Mouse (Mus musculus): ENCODE data around the gene Ern1. TPM values are rescaled to one million over a fixed set of nuclear protein-coding genes. Genes with fewer than 3 reads are reported as not detected.

Gene Ern1
- polyA plus RNA-seq, 1 experiment from 2014 or later = 3.9 TPM

- peaks cover 39% of the 10 kb centered on the region for H3K4me1 ChIP-seq
- H3K27me3 ChIP-seq (replicated peaks) = no peaks in the 10 kb centered on the region
- no peak for ATAC-seq (ENCODE audit: extremely low read depth, insufficient number of reproducible peaks, low FRiP score, low TSS enrichment)
- 58% methylated on average over 6 of the region's 6 CpGs for WGBS
- H3K27ac ChIP-seq (replicated peaks) = peak overlapping the region; percentile 29
- no peak overlapping the region for H3K9ac ChIP-seq
- no peaks in the 10 kb centered on the region for H3K36me3 ChIP-seq
- 0 out of 2 replicates have a peak overlapping the region, but pooled peaks have one; percentile 1 for H3K4me2 ChIP-seq
- no peak overlapping the region for H3K4me3 ChIP-seq
- no peaks in the 10 kb centered on the region for H3K9me3 ChIP-seq
These were observed 100.6 kb downstream of the Ern1 start for GRCm38 (mm10) chr11:106387020-106387419.

GRCm38 (mm10) chr11:106386409-106386808 lies 101.2 kb downstream of the Ern1 start:
- Histone ChIP-seq H3K9ac (no peak overlapping the region), H3K27ac (replicated peaks) (no peak overlapping the region), H3K9me3 (no peaks in the 10 kb centered on the region), H3K36me3 (no peaks in the 10 kb centered on the region), H3K4me3 (no peak overlapping the region), H3K27me3 (replicated peaks) (no peaks in the 10 kb centered on the region), H3K4me1 (peaks cover 39% of the 10 kb centered on the region), H3K4me2 (no peak overlapping the region)
- 70% methylated on average over 3 of the region's 3 CpGs for WGBS
- no peak for ATAC-seq (ENCODE audit: extremely low read depth, insufficient number of reproducible peaks, low FRiP score, low TSS enrichment)

- no peak overlapping the region for H3K9ac ChIP-seq
- H3K4me1 ChIP-seq = peaks cover 25% of the 10 kb centered on the region
- no peaks in the 10 kb centered on the region for H3K36me3 ChIP-seq
- no peaks in the 10 kb centered on the region for H3K9me3 ChIP-seq
- H3K4me2 ChIP-seq = peak overlapping the region; percentile 14; the same call in 1 of the 2 replicates
- H3K4me3 ChIP-seq = no peak overlapping the region
- no peaks in the 10 kb centered on the region for H3K27me3 ChIP-seq (replicated peaks)
- ATAC-seq (ENCODE audit: extremely low read depth, insufficient number of reproducible peaks, low FRiP score, low TSS enrichment) = no peak
- H3K27ac ChIP-seq (replicated peaks) = peak overlapping the region; percentile 90
- WGBS = 58% methylated on average over 6 of the region's 6 CpGs
These were observed 104.4 kb downstream of the Ern1 start for GRCm38 (mm10) chr11:106383051-106383790.

GRCm38 (mm10) chr11:106382424-106382823 lies 105.2 kb downstream of the Ern1 start:
- H3K27ac ChIP-seq (replicated peaks) = peak overlapping the region; percentile 90
- H3K9me3 ChIP-seq = no peaks in the 10 kb centered on the region
- no peaks in the 10 kb centered on the region for H3K36me3 ChIP-seq
- peaks cover 22% of the 10 kb centered on the region for H3K4me1 ChIP-seq
- H3K4me3 ChIP-seq = peak overlapping the region; percentile 44
- no peaks in the 10 kb centered on the region for H3K27me3 ChIP-seq (replicated peaks)
- no peak for ATAC-seq (ENCODE audit: extremely low read depth, insufficient number of reproducible peaks, low FRiP score, low TSS enrichment)
- peak overlapping the region; percentile 74 for H3K9ac ChIP-seq
- H3K4me2 ChIP-seq = peak overlapping the region; percentile 62
- 40% methylated on average over 5 of the region's 5 CpGs for WGBS

- peak overlapping the region; percentile 44 for H3K4me3 ChIP-seq
- no peaks in the 10 kb centered on the region for H3K36me3 ChIP-seq
- peak overlapping the region; percentile 74 for H3K9ac ChIP-seq
- H3K27me3 ChIP-seq (replicated peaks) = no peaks in the 10 kb centered on the region
- ATAC-seq (ENCODE audit: extremely low read depth, insufficient number of reproducible peaks, low FRiP score, low TSS enrichment) = no peak
- peaks cover 18% of the 10 kb centered on the region for H3K4me1 ChIP-seq
- peak overlapping the region; percentile 90 for H3K27ac ChIP-seq (replicated peaks)
- 55% methylated on average over 7 of the region's 7 CpGs for WGBS
- H3K9me3 ChIP-seq = no peaks in the 10 kb centered on the region
- H3K4me2 ChIP-seq = peak overlapping the region; percentile 62
These were observed 105.8 kb downstream of the Ern1 start for GRCm38 (mm10) chr11:106381883-106382282.

GRCm38 (mm10) chr11:106381011-106381410 lies 106.6 kb downstream of the Ern1 start:
- H3K4me2 ChIP-seq = peak overlapping the region; percentile 62
- H3K9me3 ChIP-seq = no peaks in the 10 kb centered on the region
- H3K4me1 ChIP-seq = peaks cover 18% of the 10 kb centered on the region
- WGBS = 60% methylated on average over 11 of the region's 11 CpGs
- H3K4me3 ChIP-seq = peak overlapping the region; percentile 44
- H3K27me3 ChIP-seq (replicated peaks) = no peaks in the 10 kb centered on the region
- H3K27ac ChIP-seq (replicated peaks) = peak overlapping the region; percentile 90; the same call in 1 of the 2 replicates
- peak overlapping the region; percentile 74 for H3K9ac ChIP-seq
- ATAC-seq (ENCODE audit: extremely low read depth, insufficient number of reproducible peaks, low FRiP score, low TSS enrichment) = no peak
- no peaks in the 10 kb centered on the region for H3K36me3 ChIP-seq

GRCm38 (mm10) chr11:106374979-106375378 lies 112.7 kb downstream of the Ern1 start:
- peak overlapping the region; percentile 39 for H3K27ac ChIP-seq (replicated peaks)
- no peaks in the 10 kb centered on the region for H3K36me3 ChIP-seq
- H3K9ac ChIP-seq = no peak overlapping the region
- no peaks in the 10 kb centered on the region for H3K9me3 ChIP-seq
- H3K27me3 ChIP-seq (replicated peaks) = no peaks in the 10 kb centered on the region
- no peak for ATAC-seq (ENCODE audit: extremely low read depth, insufficient number of reproducible peaks, low FRiP score, low TSS enrichment)
- WGBS = 66% methylated on average over 5 of the region's 5 CpGs
- H3K4me1 ChIP-seq = peaks cover 11% of the 10 kb centered on the region
- no peak overlapping the region for H3K4me2 ChIP-seq
- no peak overlapping the region for H3K4me3 ChIP-seq

- no peak overlapping the region for H3K9ac ChIP-seq
- peaks cover 11% of the 10 kb centered on the region for H3K4me1 ChIP-seq
- 50% methylated on average over 9 of the region's 9 CpGs for WGBS
- no peaks in the 10 kb centered on the region for H3K9me3 ChIP-seq
- H3K4me3 ChIP-seq = no peak overlapping the region
- no peaks in the 10 kb centered on the region for H3K36me3 ChIP-seq
- ATAC-seq (ENCODE audit: extremely low read depth, insufficient number of reproducible peaks, low FRiP score, low TSS enrichment) = no peak
- H3K27ac ChIP-seq (replicated peaks) = peak overlapping the region; percentile 39
- H3K4me2 ChIP-seq = no peak overlapping the region
- no peaks in the 10 kb centered on the region for H3K27me3 ChIP-seq (replicated peaks)
These were observed 113.1 kb downstream of the Ern1 start for GRCm38 (mm10) chr11:106374559-106374958.

- no peaks in the 10 kb centered on the region for H3K36me3 ChIP-seq
These were observed 113.7 kb downstream of the Ern1 start for GRCm38 (mm10) chr11:106373998-106374397.

GRCm38 (mm10) chr11:106366316-106366715 lies 121.3 kb downstream of the Ern1 start:
- Histone ChIP-seq H3K4me3 (no peak overlapping the region), H3K27ac (replicated peaks) (no peak overlapping the region), H3K9ac (no peak overlapping the region), H3K4me1 (peaks cover 22% of the 10 kb centered on the region), H3K36me3 (no peaks in the 10 kb centered on the region), H3K4me2 (no peak overlapping the region), H3K9me3 (no peaks in the 10 kb centered on the region), H3K27me3 (replicated peaks) (no peaks in the 10 kb centered on the region)
- no peak for ATAC-seq (ENCODE audit: extremely low read depth, insufficient number of reproducible peaks, low FRiP score, low TSS enrichment)
- 8% methylated on average over 3 of the region's 3 CpGs for WGBS

More at GRCm38 (mm10) chr11:106373998-106374397, 113.7 kb downstream of the Ern1 start:
- H3K4me3 ChIP-seq = no peak overlapping the region
- H3K4me1 ChIP-seq = peaks cover 11% of the 10 kb centered on the region
- no peak overlapping the region for H3K4me2 ChIP-seq
- H3K27me3 ChIP-seq (replicated peaks) = no peaks in the 10 kb centered on the region
- peak overlapping the region; percentile 39; the same call in 1 of the 2 replicates for H3K27ac ChIP-seq (replicated peaks)
- no peak for ATAC-seq (ENCODE audit: extremely low read depth, insufficient number of reproducible peaks, low FRiP score, low TSS enrichment)
- H3K9ac ChIP-seq = no peak overlapping the region
- H3K9me3 ChIP-seq = no peaks in the 10 kb centered on the region
- WGBS = 32% methylated on average over 11 of the region's 11 CpGs

GRCm38 (mm10) chr11:106365366-106365765 lies 122.3 kb downstream of the Ern1 start, which contains the start of gene Prr29:
TSS of gene Prr29 (plus strand) at chr11:106365472.
- 0 out of 2 replicates have a peak within 1 kb of the TSS, but pooled peaks have one; percentile 13 for H3K27ac ChIP-seq (replicated peaks)
- WGBS = 30% methylated on average over 10 of the region's 10 CpGs
- 0 out of 2 replicates have a peak within 1 kb of the TSS, but pooled peaks have one; percentile 27 for H3K4me3 ChIP-seq
- ATAC-seq (ENCODE audit: extremely low read depth, insufficient number of reproducible peaks, low FRiP score, low TSS enrichment) = no peak
- H3K9me3 ChIP-seq = no peaks in the 10 kb centered on the region
- H3K9ac ChIP-seq = peak within 1 kb of the TSS; percentile 69
- peaks cover 22% of the 10 kb centered on the region for H3K4me1 ChIP-seq
- no peaks in the 10 kb centered on the region for H3K36me3 ChIP-seq
- peak within 1 kb of the TSS; percentile 57 for H3K4me2 ChIP-seq
- no peaks in the 10 kb centered on the region for H3K27me3 ChIP-seq (replicated peaks)

All from heart, embryonic 13.5 days (tissue).